Mouse (Mus musculus) lung, adult 2 months (tissue): ENCODE results near the gene Raet1e.

ENCODE experiments used
- CTCF ChIP-seq: fragments of 200-500 bp; IDR thresholded peaks from 2 replicates; pipeline ENCODE4 v1.5.1; 2011; ENCODE audit warnings: mild to moderate bottlenecking, low read length, control low read depth; ENCODE audit not compliant: insufficient read depth
- POLR2A ChIP-seq: fragments of 200-500 bp; IDR thresholded peaks from 2 replicates; pipeline ENCODE4 v1.6.1; 2011; ENCODE audit warnings: low read depth, mild to moderate bottlenecking, control low read depth, low read length, borderline replicate concordance; ENCODE audit errors: extremely low read depth

DNA sequence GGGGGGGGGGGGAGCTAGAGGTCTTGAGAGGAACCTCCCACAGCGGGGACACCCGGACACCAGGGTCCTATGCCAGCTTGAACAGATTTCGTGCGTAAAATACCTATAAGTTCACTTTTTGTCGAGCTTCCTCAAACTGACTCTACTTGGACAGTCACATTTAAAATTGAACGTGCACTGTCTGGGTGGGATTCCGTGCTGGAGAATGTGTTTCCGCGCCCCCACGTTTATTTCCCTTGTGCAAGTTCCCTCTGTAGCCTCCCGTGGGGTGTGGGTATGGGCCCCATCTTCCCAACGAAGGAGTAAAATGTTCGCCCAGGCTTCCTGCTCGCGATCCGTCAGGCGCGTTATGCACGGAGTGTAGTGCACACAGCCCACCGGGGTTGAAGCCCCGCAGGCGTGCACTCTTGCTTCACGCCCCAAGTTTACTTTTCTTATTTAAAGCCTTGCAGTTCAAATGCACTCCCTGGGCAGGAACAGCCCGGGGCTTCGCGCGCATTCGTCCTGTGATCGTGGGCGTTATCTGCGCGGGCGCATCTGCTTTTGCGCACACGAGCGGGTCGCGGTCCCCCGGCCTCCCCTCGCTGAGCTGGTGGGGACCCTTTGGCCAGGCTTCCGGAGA is 115.4 kb downstream of the Raet1e start:
- TF ChIP-seq CTCF (no peak), POLR2A (no peak)
